Comparison of ENCODE assay signal across 16 mouse cellular contexts in the genomic region with DNA sequence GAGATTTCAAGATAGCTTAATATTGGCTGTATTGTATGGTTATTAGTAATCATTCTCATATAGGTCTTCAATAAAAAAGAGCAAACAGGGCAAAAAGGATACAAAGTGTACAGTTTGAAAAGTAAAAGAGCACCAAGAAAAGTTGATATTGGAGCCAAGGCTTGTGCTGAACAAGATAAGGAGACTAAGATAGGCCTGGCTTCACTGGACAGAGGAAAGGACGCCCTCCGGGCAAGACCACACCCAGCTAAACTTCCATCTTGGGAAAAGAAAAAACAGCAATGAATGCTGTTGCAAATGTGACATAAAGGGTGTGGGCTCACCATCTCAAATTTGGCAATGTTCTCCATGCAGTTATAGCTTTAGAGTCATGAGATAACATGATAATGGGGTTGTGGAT.
"Had no signal": no experiment of that assay in that cellular context is flagged by ENCODE, and none has a peak within 500 bp of the region (broad histone marks: within the 10 kb centered on the region; RNA-seq: fewer than 3 reads in every experiment).

No protein-coding gene starts in this region.

- H3K4me2 ChIP-seq: limb, embryonic 13.5 days; lung, embryonic 14.5 days; midbrain, embryonic 11.5 days; stomach, embryonic 15.5 days had no signal

- ATAC-seq: intestine, postnatal 0 days; lung, postnatal 0 days had no signal

- DNase-seq: kidney, adult 2 months; kidney, postnatal 25 days; lung, embryonic 14.5 days; midbrain, embryonic 14.5 days; thymus, adult 18-20 months; thymus, postnatal 36 days had no signal

- H3K27me3 ChIP-seq: limb, embryonic 13.5 days; megakaryocyte, embryonic 14.5 days; stomach, embryonic 15.5 days had no signal

- H3K9ac ChIP-seq: limb, embryonic 13.5 days; lung, embryonic 14.5 days; stomach, embryonic 15.5 days had no signal

- H3K4me1 ChIP-seq: megakaryocyte, embryonic 14.5 days; stomach, embryonic 15.5 days had no signal

- H3K9me3 ChIP-seq: limb, embryonic 10.5 days; limb, embryonic 13.5 days; stomach, embryonic 15.5 days had no signal

- H3K36me3 ChIP-seq: limb, embryonic 10.5 days; limb, embryonic 13.5 days; stomach, embryonic 15.5 days had no signal

- H3K27ac ChIP-seq: kidney, postnatal 0 days; layer of hippocampus, adult 2 months; limb, embryonic 10.5 days; limb, embryonic 13.5 days; macrophage; stomach, embryonic 15.5 days had no signal

- H3K4me3 ChIP-seq: layer of hippocampus, adult 2 months; limb, embryonic 10.5 days; limb, embryonic 13.5 days; megakaryocyte, embryonic 14.5 days; stomach, embryonic 15.5 days had no signal
